Mouse (Mus musculus): ENCODE measurements at regions not wholly inside any gene's neighbourhood (a gene's known extent, or its start where the extent isn't known, plus 50 kb on each side); places are given as distances from the start of the nearest gene placed in this dataset.

GRCm38 (mm10) chr12:93122216-93122615 lies 1273.3 kb upstream of the Sel1l start:
- no peak for TF ChIP-seq CTCF (IDR thresholded peaks at IDR 0.05; ENCODE audit: low read depth, low read length)
- no peak for TF ChIP-seq POLR2A (IDR thresholded peaks at IDR 0.05; ENCODE audit: borderline replicate concordance, low read depth, low read length)
